Mouse (Mus musculus): ENCODE measurements around the gene Optn. TPM values are rescaled to one million over a fixed set of nuclear protein-coding genes. Genes with fewer than 3 reads are reported as not detected.

Gene Optn
- polyA plus RNA-seq, 1 experiment from 2014 or later: 7.6 TPM

DNA sequence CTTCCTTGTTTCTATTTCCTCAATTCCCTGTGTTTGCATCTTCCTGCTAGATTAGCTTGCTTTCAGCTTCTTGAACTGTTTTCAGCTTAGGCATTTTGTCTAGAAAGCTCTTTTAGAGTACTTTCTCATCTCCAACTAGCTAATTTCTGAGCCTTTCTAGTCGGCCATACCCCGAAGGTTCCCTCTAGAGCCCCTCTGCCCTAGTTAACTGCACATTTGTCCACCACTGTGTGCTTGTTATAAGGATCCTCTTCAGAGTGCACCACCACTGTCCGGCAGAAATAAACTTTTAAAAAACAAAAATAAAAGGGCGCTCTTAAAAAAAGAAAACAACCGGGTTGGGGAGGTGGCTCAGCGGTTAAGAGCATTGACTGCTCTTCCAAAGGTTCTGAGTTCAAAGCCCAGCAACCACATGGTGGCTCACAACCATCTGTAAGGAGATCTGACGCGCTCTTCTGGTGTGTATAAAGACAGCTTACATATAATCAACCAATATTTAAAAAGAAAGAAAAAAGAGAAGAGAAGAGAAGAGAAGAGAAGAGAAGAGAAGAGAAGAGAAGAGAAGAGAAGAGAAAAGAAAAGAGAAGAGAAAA lies 51.9 kb downstream of the Optn start:
- Histone ChIP-seq H3K27ac (ENCODE audit: low read depth, low read length) (no peak overlapping the region), H3K4me1 (ENCODE audit: control insufficient read depth, insufficient read depth, low read length) (peaks cover 5% of the 10 kb centered on the region; the same call in 1 of the 2 replicates), H3K36me3 (ENCODE audit: control insufficient read depth, insufficient read depth, low read length) (peaks cover 21% of the 10 kb centered on the region), H3K27me3 (ENCODE audit: control insufficient read depth, insufficient read depth, low read length) (no peaks in the 10 kb centered on the region), H3K4me3 (ENCODE audit: low read length) (peak overlapping the region; percentile 55), H3K9ac (ENCODE audit: low read depth, low read length) (peak overlapping the region; percentile 58), H3K9me3 (ENCODE audit: control insufficient read depth, low read length) (no peaks in the 10 kb centered on the region), H3K4me2 (replicated peaks; ENCODE audit: low read depth, low read length) (peak overlapping the region; percentile 43)
- no peak for ATAC-seq (ENCODE audit: low FRiP score, low TSS enrichment)
- 18% methylated on average over 8 of the region's 8 CpGs for WGBS

DNA sequence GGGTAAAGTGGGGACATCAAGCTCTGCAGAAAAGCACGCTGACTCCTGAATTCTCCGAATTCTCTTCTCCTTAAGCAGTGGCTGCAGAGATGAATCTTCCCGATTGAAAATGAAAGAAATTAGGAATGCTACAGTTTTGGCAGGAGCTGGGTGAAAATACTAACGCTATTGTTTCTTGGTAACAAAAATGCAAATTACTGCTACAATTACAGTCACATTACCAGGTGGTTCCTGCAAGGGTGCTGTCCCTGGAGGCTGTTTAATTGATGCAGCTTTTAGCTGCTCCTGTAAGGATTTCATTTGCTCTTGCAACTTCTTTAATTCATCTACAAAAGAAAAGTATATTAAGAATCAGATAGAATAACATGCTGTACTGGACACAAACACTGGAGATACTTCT lies 56.7 kb downstream of the Optn start:
- Histone ChIP-seq H3K4me3 (ENCODE audit: low read length) (no peak overlapping the region), H3K27ac (ENCODE audit: low read depth, low read length) (no peak overlapping the region), H3K27me3 (ENCODE audit: control insufficient read depth, insufficient read depth, low read length) (no peaks in the 10 kb centered on the region), H3K9ac (ENCODE audit: low read depth, low read length) (no peak overlapping the region), H3K4me2 (replicated peaks; ENCODE audit: low read depth, low read length) (no peak overlapping the region), H3K36me3 (ENCODE audit: control insufficient read depth, insufficient read depth, low read length) (peaks cover 53% of the 10 kb centered on the region), H3K4me1 (ENCODE audit: control insufficient read depth, insufficient read depth, low read length) (peaks cover 5% of the 10 kb centered on the region; the same call in 1 of the 2 replicates), H3K9me3 (ENCODE audit: control insufficient read depth, low read length) (no peaks in the 10 kb centered on the region)
- WGBS: 92% methylated on average over 4 of the region's 4 CpGs
- ATAC-seq (ENCODE audit: low FRiP score, low TSS enrichment): no peak

DNA sequence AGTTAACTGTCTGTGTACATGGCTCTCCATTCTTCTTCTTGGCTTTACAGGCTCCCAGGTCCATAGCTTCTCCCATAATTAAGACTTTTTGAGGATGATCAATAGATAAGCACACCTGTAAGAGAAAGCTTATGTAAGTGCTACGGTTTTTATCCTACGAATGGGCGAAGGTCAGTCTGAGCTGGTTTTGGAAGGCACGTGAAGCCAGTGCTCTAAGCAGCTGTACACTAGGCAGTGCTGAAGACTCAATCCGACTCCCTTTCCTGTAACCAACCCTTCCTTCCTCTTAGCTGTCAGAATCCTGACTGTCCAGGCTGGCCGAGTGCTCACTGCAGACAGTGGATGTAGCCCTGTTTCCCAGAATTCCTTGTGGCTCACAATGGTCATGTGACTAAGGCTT lies 62.6 kb downstream of the Optn start:
- ATAC-seq (ENCODE audit: low FRiP score, low TSS enrichment): no peak
- Histone ChIP-seq H3K9me3 (ENCODE audit: control insufficient read depth, low read length) (no peaks in the 10 kb centered on the region), H3K4me2 (replicated peaks; ENCODE audit: low read depth, low read length) (no peak overlapping the region), H3K27me3 (ENCODE audit: control insufficient read depth, insufficient read depth, low read length) (no peaks in the 10 kb centered on the region), H3K36me3 (ENCODE audit: control insufficient read depth, insufficient read depth, low read length) (peaks cover 74% of the 10 kb centered on the region), H3K27ac (ENCODE audit: low read depth, low read length) (no peak overlapping the region), H3K4me3 (ENCODE audit: low read length) (no peak overlapping the region), H3K4me1 (ENCODE audit: control insufficient read depth, insufficient read depth, low read length) (no peaks in the 10 kb centered on the region), H3K9ac (ENCODE audit: low read depth, low read length) (no peak overlapping the region)
- WGBS: 94% methylated on average over 6 of the region's 6 CpGs

DNA sequence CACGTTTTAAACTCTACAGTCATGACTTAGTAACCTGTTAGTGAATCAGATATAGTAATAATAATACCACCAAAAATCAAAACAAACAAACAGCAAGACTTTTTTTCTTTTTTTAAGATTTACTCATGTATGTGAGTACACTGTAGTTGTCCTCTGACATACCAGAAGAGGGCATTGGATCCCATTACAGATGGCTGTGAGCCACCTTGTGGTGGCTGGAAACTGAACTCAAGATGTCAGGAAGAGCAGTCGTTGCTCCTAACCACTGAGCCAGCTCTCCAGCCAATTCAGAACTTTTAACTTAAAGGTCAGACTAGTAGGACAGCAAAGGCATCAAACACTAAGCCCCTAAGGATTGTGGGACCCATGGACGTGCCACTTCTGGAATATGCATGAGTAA lies 64.9 kb downstream of the Optn start:
- Histone ChIP-seq H3K27ac (ENCODE audit: low read depth, low read length) (no peak overlapping the region), H3K4me1 (ENCODE audit: control insufficient read depth, insufficient read depth, low read length) (no peaks in the 10 kb centered on the region), H3K27me3 (ENCODE audit: control insufficient read depth, insufficient read depth, low read length) (no peaks in the 10 kb centered on the region), H3K4me2 (replicated peaks; ENCODE audit: low read depth, low read length) (no peak overlapping the region), H3K4me3 (ENCODE audit: low read length) (no peak overlapping the region), H3K9ac (ENCODE audit: low read depth, low read length) (no peak overlapping the region), H3K9me3 (ENCODE audit: control insufficient read depth, low read length) (no peaks in the 10 kb centered on the region), H3K36me3 (ENCODE audit: control insufficient read depth, insufficient read depth, low read length) (peaks cover 76% of the 10 kb centered on the region)
- no peak for ATAC-seq (ENCODE audit: low FRiP score, low TSS enrichment)
- 79% methylated on average over 3 of the region's 3 CpGs for WGBS

DNA sequence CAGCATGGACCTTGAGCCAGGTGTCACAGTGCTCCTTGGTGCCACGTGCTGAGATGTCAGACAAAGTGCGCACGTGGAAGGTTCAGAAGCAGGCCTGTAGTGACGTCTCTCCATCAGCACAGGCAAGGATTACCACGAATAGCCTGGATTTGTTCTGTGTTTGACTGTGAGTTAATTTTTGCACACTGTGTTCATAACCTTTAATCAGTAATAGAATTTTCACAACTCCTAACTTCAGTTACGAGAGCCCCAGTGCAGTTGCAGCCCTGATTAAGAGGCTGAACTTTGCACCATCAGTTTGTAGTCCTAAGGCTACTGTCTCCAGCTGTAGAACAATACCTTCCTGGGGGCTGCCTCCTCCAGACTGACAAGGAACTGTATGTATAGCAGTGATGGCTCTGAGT lies 67.4 kb downstream of the Optn start:
- Histone ChIP-seq H3K27ac (ENCODE audit: low read depth, low read length) (no peak overlapping the region), H3K4me1 (ENCODE audit: control insufficient read depth, insufficient read depth, low read length) (no peaks in the 10 kb centered on the region), H3K27me3 (ENCODE audit: control insufficient read depth, insufficient read depth, low read length) (no peaks in the 10 kb centered on the region), H3K4me2 (replicated peaks; ENCODE audit: low read depth, low read length) (no peak overlapping the region), H3K36me3 (ENCODE audit: control insufficient read depth, insufficient read depth, low read length) (peaks cover 82% of the 10 kb centered on the region), H3K9ac (ENCODE audit: low read depth, low read length) (no peak overlapping the region), H3K4me3 (ENCODE audit: low read length) (no peak overlapping the region), H3K9me3 (ENCODE audit: control insufficient read depth, low read length) (no peaks in the 10 kb centered on the region)
- 93% methylated on average over 6 of the region's 6 CpGs for WGBS
- no peak for ATAC-seq (ENCODE audit: low FRiP score, low TSS enrichment)

DNA sequence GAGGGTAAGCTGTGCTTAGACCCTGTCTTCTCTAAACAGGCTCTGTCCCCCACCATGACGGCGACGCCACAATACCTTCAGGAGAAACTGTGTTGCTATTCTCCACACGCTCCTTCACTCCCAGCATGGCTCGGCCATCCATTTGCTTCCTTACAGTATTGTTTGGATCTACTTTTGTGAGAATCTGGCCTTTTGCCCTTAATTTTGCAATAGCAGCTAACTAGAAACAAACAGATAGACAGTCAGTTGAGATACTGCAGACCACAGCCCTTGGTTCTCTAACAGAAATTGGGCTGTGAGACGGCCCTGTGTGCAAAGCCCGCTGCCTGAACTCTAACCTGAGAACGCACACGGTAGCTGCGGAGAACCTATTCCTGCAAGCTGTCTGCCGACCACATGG lies 68.2 kb downstream of the Optn start:
- Histone ChIP-seq H3K4me3 (ENCODE audit: low read length) (no peak overlapping the region), H3K9ac (ENCODE audit: low read depth, low read length) (no peak overlapping the region), H3K9me3 (ENCODE audit: control insufficient read depth, low read length) (no peaks in the 10 kb centered on the region), H3K36me3 (ENCODE audit: control insufficient read depth, insufficient read depth, low read length) (peaks cover 82% of the 10 kb centered on the region), H3K27me3 (ENCODE audit: control insufficient read depth, insufficient read depth, low read length) (no peaks in the 10 kb centered on the region), H3K4me2 (replicated peaks; ENCODE audit: low read depth, low read length) (no peak overlapping the region), H3K4me1 (ENCODE audit: control insufficient read depth, insufficient read depth, low read length) (no peaks in the 10 kb centered on the region), H3K27ac (ENCODE audit: low read depth, low read length) (no peak overlapping the region)
- no peak for ATAC-seq (ENCODE audit: low FRiP score, low TSS enrichment)
- WGBS: 96% methylated on average over 11 of the region's 11 CpGs

DNA sequence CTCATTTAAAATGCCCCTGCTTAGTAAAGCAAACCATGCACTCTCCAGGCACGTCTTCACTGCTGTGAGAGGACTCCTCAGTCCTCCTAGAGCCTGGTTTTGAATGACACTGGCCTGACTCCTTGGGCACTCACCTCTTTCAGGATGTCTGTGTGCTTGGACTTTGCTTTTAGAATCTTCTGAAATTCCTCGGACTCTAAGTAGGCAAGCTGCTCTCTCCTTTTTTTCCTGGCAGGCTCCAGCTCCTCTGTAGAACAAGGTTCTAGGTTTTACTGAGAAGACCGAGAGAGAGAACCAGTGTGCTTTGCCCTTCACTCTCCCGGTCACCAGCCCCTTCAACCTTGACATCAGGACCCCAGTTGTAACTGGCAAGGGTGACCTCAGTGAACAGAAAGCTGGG lies 69.4 kb downstream of the Optn start:
- no peak for ATAC-seq (ENCODE audit: low FRiP score, low TSS enrichment)
- 90% methylated on average over 4 of the region's 4 CpGs for WGBS
- H3K36me3 ChIP-seq (ENCODE audit: control insufficient read depth, insufficient read depth, low read length): peaks cover 75% of the 10 kb centered on the region

DNA sequence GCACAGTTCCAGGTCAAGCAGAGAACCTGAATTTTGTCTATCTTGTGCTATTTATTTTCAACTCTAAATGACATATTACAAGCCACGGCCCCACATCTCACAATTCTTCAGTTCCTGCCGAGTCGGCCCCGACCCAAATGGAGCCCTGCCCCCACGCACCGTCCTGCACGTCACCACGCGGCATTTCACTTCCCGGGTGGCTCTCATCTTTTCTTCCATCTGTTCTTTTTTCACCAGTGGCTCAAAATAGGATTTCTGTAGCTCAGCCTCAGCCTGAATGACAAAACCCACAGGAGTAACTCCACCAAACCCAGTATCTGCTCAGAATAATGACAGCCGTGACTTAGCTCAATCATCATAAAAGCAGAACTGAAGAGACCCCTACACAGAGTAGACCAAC lies 70.3 kb downstream of the Optn start:
- Histone ChIP-seq H3K9ac (ENCODE audit: low read depth, low read length) (no peak overlapping the region), H3K9me3 (ENCODE audit: control insufficient read depth, low read length) (no peaks in the 10 kb centered on the region), H3K4me2 (replicated peaks; ENCODE audit: low read depth, low read length) (no peak overlapping the region), H3K4me1 (ENCODE audit: control insufficient read depth, insufficient read depth, low read length) (no peaks in the 10 kb centered on the region), H3K36me3 (ENCODE audit: control insufficient read depth, insufficient read depth, low read length) (peaks cover 69% of the 10 kb centered on the region), H3K27me3 (ENCODE audit: control insufficient read depth, insufficient read depth, low read length) (no peaks in the 10 kb centered on the region), H3K27ac (ENCODE audit: low read depth, low read length) (no peak overlapping the region), H3K4me3 (ENCODE audit: low read length) (no peak overlapping the region)
- WGBS: 92% methylated on average over 11 of the region's 11 CpGs
- ATAC-seq (ENCODE audit: low FRiP score, low TSS enrichment): no peak

More for the DNA sequence above, 69.4 kb downstream of the Optn start:
- Histone ChIP-seq H3K4me2 (replicated peaks; ENCODE audit: low read depth, low read length) (no peak overlapping the region), H3K4me3 (ENCODE audit: low read length) (no peak overlapping the region), H3K9ac (ENCODE audit: low read depth, low read length) (no peak overlapping the region), H3K27ac (ENCODE audit: low read depth, low read length) (no peak overlapping the region), H3K9me3 (ENCODE audit: control insufficient read depth, low read length) (no peaks in the 10 kb centered on the region), H3K27me3 (ENCODE audit: control insufficient read depth, insufficient read depth, low read length) (no peaks in the 10 kb centered on the region), H3K4me1 (ENCODE audit: control insufficient read depth, insufficient read depth, low read length) (no peaks in the 10 kb centered on the region)

DNA sequence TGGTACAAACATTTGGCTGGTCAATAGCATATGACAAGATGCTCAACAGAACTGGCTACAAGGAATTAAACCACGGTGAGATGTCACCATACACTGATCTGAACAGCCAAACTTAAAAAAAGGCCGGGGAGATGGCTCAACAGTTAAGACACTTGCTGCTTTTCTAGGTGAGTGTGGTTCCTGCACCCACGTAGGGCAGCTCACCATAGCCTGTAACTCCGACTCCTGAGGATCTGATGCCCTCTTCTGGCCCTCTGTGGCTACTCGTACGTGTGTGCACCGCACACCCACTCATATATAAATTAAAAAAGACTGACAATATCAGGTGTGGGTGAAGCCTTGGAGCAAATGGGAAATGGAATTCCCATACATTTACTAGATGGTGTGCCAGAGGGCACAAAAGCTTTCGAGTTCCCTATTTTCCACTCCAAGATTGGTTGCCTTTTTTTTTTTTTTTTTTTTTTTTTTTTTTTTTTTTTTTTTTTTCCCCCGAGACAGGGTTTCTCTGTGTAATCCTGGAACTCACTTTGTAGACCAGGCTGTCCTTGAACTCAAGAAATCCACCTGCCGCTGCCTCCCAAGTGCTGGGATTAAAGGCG lies 74.9 kb downstream of the Optn start:
- Histone ChIP-seq H3K36me3 (ENCODE audit: control insufficient read depth, insufficient read depth, low read length) (peaks cover 31% of the 10 kb centered on the region), H3K27ac (ENCODE audit: low read depth, low read length) (no peak overlapping the region), H3K9ac (ENCODE audit: low read depth, low read length) (no peak overlapping the region), H3K4me2 (replicated peaks; ENCODE audit: low read depth, low read length) (no peak overlapping the region), H3K4me1 (ENCODE audit: control insufficient read depth, insufficient read depth, low read length) (no peaks in the 10 kb centered on the region), H3K9me3 (ENCODE audit: control insufficient read depth, low read length) (no peaks in the 10 kb centered on the region), H3K4me3 (ENCODE audit: low read length) (no peak overlapping the region), H3K27me3 (ENCODE audit: control insufficient read depth, insufficient read depth, low read length) (no peaks in the 10 kb centered on the region)
- no peak for ATAC-seq (ENCODE audit: low FRiP score, low TSS enrichment)
- WGBS: 83% methylated on average over 11 of the region's 11 CpGs

Data from kidney, embryonic 14.5 days (tissue).